Mouse (Mus musculus) heart, adult 2 months (tissue): ENCODE data around the gene Col4a2.

Experiments used
- CTCF ChIP-seq: fragments of 200-600 bp; IDR thresholded peaks from 2 replicates; pipeline ENCODE4 v1.8.1; 2022; ENCODE audit warnings: antibody characterized with exemption, mild to moderate bottlenecking, moderate library complexity
- POLR2A ChIP-seq: fragments of 200-500 bp; IDR thresholded peaks from 2 replicates; pipeline ENCODE4 v1.6.1; 2011; ENCODE audit warnings: mild to moderate bottlenecking, low read depth, low read length, control low read depth; ENCODE audit not compliant: insufficient read depth

- TF ChIP-seq CTCF (peak; percentile 28; the same call in 1 of the 2 replicates), POLR2A (no peak)
Measured at GRCm38 (mm10) chr8:11415089-11415488, 102.5 kb downstream of the Col4a2 start.
